Mouse (Mus musculus) erythroblast, embryonic 14.5 days (primary cell): ENCODE measurements around the gene Cadps2.

Experiments used
- GATA1 ChIP-seq: IDR thresholded peaks from 2 replicates; pipeline ENCODE4 v1.6.1; 2012; ENCODE audit warnings: low read length, inconsistent platforms, mixed read lengths
- TAL1 ChIP-seq: IDR thresholded peaks from 3 replicates; pipeline ENCODE4 v1.6.1; 2012; ENCODE audit warnings: low read length, inconsistent platforms, mixed read lengths

DNA sequence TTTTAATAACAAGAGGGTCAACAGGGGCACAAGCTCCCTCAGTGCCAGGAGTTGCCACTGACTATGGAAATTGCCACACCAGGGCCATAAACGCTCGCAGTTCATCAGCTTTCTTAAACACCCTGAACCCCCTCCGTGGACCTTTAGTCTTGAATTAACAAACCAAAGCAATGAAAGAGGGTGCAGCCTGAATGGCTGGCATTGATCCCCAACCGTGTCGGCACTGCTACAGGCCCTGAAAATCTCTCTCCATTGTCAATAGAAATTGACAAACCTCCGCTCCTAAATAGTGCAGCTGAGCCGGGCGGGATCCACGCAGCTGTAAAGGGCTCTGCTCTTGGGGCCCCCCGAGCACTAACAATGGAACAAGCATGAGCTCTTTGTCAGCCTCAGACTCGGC lies 566.2 kb downstream of the Cadps2 start:
- no peak for TF ChIP-seq GATA1
- TF ChIP-seq TAL1, result no peak
